Mouse (Mus musculus) adrenal gland, postnatal 36 days (tissue): ENCODE measurements around the gene Trmt112. TPM values are rescaled to one million over a fixed set of nuclear protein-coding genes. Genes with fewer than 3 reads are reported as not detected.
"Not testable (repeated sequence)": the region's sequence is repeated elsewhere in the genome, so short reads cannot be mapped to it uniquely, and the experiment has no call there.

Experiments used
- DNase-seq, 2 experiments: peaks; one replicate each; pipeline ENCODE4 v3.0.0; 2021; ENCODE audit warnings: mixed read lengths in 1 of 2
- long read RNA-seq, 2 experiments: library from polyadenylated mRNA; stranded (forward); transcript quantifications; one replicate each; pipeline ENCODE4 v2.0.0; 2021; ENCODE audit warnings: borderline sequencing depth in 2 of 2
- total RNA-seq, 2 experiments: library from RNA; stranded (reverse); gene quantifications; 2 replicates each; pipeline ENCODE4 v1.2.3; 2021

The Trmt112 gene
- 100 to 1,000 TPM in 1 of 2 experiments, 10 to 100 TPM in 1; 93.1 to 116 TPM for total RNA-seq
- long read RNA-seq, experiment 1, transcript Trmt112-202 (4 exons, 985 nt): major isoform, 90 of 95 reads
- long read RNA-seq, experiment 1, partial matches to known transcripts: 0 of 95 reads
- long read RNA-seq, experiment 1, other reads (novel, unspliced or antisense): 2 of 95 reads
- long read RNA-seq, experiment 2, transcript Trmt112-202 (4 exons, 985 nt): major isoform, 46 of 49 reads
- long read RNA-seq, experiment 2, partial matches to known transcripts: 2 of 49 reads
- long read RNA-seq, experiment 2, other reads (novel, unspliced or antisense): 0 of 49 reads

DNA sequence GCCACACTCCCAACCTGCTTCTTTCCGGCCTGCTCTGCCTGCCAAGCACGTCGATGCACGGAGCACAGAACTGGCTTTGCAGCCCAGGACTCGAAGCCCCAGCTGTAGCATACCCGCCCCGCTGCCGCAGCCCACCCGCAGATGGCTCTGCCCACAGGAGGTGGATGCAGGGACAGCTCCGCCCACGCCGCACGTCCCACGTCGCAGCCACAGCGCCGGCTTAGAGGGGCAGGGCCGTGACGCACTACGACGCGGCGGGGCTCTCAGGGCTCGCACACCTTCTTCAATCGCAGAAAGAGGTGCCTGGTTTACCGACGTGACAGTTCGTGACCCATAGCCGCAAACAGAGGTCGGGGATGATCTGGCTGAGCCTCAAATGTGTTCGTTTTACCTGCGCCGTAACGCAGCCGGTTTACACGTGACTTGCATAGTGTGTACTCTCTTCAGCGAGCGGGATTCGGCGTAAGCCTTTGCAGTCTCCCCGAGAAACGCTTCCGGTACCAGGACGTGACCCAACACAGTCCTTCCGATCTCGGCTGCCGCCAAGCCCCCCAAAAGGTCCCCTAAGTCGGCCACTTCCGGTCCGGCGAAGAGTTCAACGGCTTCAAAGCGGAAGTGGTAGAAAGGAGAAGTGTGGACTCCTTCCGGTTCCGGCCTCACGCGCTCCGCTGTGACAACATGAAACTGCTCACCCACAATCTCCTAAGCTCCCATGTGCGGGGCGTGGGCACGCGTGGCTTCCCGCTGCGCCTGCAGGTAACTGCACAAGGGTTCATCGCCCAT is at the start of gene Trmt112, which contains the start of gene Prdx5:
TSS of gene Trmt112 (plus strand) at position 192 of the 783 bp plus-strand sequence.
TSS of gene Prdx5 (minus strand) at position 600 of the 783 bp plus-strand sequence.
- peak; percentile 92 to 95 for DNase-seq

DNA sequence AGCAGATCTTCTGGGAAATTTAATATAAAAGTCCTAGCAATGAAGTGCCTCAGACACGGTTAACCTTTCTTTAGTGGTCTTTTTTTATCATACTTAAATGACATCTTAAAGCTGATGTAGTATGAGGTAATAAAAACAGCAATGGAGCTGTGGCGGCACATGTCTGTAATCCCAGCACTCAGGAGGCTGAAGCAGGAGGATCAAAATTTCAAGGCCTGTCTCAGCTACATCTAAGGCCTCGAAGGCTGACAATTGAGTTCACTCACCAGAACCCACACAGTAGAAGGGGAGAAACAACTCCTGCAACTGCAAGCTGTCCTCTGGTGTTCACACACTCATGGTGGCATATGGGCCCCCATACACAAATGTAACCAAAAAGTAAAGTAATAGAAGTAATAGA is 49.5 kb upstream of the Trmt112 start:
- DNase-seq: no peak

DNA sequence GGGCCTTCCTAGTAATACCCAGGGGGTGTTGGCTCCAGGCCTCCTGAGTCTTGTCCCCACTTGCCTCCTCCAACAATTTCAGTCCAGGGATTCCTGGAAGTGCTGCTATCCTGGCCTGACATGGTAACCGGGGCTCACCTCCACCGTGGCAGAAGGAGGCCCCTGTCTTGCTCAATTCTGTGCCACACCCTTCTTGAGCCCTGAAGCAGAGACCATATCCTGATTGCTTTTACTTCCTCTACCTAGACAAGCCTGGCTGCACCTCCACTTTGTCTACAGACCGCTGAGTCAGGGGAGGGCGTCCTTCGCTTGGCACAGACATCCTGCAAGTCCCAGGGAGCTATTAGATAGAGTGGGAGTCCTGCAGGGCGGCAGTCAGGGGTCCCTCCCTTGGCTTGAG is 48.8 kb upstream of the Trmt112 start:
- DNase-seq: no peak

DNA sequence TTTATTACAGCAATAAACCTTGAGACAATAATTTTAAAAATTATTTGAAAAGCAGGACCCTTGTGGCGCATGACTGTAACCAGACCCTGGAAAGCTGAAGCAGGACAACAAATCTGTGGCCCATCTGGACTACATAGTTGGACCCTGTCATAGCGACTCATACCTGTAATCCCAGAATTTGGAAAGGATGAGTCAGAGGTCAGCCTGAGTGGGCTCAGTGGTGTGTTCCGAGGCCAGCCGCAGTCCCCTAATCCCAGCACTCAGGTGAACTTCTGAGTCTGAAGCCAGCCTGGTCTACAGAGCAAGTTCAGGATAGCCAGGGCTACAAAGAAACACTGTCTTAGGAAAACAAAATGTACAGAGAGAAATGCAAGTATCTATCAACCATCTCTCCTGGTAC is 48.0 kb upstream of the Trmt112 start:
- DNase-seq: no peak

DNA sequence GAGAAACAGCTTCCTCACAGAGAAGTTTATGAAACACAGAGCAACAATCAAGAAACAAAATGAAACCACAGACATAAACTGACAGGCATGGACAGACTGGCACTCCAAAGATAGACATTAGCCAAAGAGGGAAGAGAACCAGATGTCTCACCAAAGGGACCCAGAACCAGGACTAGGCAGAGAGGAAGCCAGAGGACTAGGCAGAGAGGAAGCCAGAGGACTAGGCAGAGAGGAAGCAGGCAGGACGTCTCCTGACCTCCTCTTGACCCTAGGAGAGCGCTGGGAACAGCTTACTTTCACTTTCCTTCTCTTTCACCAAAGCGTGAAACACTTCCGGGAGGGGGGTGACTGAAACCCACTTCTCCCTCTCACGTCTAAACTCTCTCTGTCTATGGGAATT is 40.1 kb upstream of the Trmt112 start:
- peak; percentile 68 to 78 for DNase-seq

DNA sequence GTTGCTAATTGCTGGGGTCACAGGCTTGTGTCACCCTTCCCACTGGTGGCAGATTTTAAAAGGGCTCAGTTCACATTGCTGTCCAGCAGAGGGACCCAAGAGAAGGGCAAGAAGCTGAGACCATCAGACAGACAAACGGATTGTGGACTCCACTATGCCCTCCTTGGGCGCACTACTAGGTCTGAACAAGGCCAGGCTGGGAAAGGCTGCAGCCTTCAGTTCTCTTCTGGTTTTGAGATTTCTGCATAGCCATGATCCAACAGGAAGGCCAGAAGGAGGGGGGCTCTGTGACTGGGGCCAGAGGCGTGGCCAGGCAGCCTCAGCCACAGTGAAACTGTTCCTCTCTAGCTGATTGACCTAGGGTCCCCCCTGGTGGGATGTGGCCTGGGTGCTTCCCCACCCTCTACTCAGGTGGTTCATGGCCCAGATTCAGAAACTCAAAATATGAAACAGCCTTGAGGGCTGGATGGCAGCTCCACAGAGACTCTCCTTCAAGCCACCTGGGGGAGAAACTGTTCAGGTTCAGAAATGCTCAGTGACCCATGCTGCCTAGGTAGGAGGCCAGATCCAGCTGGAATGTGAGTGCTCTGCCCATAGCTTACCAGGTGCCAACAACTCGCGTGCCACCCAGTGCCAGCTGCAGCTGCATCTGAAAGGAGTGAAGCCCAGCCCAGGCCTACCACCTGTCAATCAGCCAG is 37.8 kb upstream of the Trmt112 start:
- DNase-seq: peak in 1 of 2 experiments; percentile 38

DNA sequence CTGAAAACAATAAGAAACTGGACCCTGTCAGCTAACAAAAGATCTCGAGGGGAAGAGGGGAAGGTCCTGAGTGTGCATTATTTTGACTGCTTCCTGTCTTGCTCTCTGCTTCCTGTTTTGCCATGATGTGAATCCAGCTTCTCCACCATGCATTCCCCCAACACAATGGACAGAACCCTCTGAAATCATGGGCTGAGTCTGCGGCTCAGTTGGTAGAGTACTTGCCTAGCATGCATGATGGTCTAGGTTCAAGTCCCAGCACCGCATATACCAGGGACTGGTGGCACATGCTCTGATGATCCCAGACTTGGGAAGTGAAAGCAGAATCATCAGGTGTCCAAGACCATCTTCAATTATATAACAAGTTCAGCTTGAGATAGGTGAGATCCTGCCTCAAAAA is 36.8 kb upstream of the Trmt112 start:
- DNase-seq: no peak

DNA sequence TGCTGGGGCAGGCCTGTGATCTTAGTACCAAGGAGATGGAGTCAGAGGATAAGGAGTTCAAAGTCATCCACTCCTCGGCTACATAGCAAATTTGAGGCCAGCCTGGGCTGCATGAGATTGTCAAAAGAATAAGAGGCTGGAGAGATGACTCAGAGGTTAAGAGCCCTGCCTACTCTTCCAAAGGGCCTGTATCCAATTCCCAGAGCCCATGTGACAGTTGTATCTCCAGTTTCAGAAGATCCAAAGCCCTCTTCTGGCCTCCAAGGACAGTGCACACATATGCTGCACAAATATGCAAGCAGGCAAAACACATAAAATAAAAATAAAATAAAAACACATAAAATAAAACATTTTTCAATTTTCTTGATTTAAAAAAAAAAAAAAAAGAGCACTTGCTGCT is 35.2 kb upstream of the Trmt112 start:
- DNase-seq: no peak

DNA sequence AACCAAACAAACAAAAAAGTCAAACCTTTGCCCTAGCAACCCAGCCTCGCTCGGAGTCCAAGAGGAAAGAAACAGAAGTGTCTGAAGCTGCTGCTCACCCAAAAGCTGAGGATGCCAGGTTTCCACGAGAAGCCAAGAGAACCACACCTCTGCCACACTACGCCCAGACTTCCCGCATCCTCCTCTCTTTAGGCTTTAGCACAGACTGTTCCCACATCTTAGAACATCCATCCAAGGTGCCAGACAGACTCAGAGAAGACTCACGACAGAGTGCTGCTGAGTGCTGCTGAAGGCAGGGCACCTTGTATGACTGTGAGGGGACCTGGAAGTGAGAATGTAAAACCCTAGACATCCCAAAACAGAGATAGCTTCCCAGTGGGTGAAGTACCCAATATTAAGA is 33.7 kb upstream of the Trmt112 start:
- no peak for DNase-seq

DNA sequence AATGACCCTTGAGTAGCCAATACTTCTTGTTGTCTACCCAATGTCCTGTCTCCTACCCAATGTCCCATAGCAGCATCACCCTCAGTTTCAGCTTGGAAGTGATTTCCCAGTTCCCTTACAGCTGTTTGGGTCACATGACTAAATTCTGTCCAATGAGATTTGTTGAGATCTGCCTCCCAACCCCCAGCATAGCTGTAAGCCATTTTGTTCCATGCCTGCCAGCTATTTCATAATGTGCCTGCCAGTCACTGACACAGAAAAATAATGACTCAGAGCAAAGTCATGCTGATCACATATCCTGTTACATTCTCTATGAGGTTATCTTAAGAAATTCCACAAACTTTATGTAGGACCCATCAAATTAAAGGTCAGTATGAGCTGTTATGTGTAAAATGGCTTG is 32.7 kb upstream of the Trmt112 start:
- no peak for DNase-seq

DNA sequence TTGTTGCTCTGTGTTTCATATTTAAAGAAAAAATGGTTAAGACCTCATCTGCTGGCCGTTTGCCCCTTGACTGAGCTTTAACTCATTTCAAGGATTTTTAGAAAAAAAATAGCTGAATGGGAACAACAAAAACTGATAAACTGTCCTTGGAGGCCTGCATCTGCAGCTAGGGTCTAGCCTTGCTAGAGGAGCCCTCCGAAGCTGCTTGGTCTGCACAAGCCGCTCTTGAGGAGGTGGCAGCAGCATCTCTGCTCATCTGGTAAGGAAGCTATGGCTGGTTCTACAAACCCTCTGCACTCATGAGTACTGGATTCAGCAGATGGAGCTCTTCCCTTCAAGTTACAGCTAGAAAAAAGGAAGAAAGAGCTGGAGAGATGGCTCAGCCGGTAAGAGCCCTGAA is 31.5 kb upstream of the Trmt112 start:
- no peak for DNase-seq

DNA sequence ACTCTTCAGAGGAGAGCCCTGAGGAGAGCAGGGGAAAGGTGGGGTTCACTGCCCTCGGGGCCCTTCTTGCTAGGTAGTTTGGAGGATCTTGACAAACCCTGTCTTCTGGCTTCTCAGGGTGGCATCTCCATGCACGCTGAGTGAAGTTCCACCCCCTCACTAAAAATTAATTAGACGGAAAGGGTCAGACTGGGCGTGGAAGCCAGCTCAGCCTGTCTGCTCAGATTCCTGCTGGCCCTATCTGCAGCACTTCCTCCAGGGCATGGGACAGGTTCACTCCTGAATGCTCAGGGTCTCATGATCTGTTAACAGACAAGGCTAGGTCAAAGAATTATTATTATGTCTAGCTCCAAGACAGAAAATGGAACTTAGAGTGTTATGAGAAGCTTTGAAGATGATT is 17.0 kb upstream of the Trmt112 start:
- no peak for DNase-seq

DNA sequence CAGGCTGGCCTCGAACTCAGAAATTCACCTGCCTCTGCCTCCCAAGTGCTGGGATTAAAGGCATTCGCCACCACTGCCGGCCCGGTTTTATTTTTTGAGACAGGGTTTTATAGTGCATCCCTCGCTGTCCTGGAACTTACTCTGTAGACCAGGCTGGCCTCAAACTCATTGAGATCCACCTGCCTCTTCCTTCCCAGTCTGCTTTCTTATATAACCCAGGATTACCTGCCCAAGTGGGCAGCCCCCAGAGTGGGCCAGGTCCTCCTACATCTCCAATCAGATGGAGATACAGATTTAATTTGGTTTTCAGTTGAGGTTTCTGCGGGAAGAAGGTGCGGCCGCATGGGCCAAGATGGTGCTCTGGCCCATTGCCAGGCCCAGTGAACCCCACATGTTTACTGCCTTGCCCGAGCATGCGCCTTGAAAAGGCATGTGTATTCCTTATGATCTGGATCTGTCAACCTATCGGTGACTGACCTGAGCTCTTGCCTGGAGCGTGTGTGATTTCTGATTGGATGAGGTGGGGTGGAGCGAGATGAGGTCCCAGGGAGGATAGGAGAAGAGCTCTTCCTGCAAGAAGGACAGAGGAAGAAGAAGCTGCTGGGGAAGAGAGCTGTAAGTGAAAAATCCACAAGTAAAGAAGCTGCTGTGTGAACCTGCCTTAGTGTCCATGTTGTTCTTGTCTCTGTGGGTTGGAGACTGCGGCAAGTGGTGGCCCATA is 15.6 kb upstream of the Trmt112 start:
- no peak for DNase-seq

DNA sequence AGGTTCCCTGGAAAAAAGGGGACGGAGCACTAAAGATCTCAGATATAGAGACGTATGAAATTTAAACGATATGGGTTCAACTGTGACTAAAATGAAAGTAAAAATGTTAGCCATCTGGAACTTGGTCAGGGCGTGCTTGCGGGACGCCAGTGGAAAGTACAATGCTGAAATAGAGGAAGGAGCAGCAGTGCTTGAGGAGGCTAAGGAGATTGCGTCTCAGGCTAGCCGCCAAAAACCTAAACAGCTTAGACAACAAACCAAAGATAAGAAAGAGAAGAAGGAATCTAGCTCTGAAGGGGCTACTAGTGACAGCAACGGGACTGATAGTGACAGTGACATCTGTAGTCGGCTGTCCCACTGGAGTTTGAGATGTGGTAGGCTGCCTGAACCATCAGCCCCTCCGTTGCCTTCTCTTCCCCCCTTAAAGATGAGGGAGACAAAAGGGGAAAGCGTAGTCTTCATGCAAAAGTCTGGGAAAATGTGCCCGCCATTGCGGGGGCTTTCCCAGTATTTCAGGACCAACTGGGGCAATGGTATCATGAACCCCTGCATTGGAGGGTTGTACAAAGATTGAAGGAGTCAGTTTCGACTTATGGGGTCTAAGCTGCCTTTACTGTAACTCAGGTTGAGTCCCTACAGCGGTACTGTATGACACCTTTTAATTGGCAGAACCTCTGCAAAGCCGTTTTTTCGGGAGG is 13.7 kb upstream of the Trmt112 start:
- not testable (repeated sequence) for DNase-seq

DNA sequence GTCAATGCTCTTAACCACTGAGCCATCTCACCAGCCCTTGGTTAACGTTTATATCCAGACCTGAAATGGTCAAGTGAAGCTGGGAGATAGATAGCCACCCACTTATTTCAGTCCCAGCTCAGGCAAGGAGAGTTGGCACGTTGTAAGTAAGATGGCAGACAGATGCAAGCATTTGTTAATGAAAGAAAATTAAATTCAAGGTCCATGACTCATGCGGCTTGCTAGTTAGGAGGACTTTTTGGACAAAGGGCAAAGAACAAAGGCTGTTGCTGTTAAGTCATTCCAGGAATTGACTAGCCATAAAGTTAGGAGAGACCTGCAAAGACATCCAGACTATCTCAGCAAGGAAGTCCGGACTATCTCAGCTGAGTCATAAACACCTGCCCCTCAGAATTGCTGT is 9.9 kb upstream of the Trmt112 start:
- DNase-seq: no peak

DNA sequence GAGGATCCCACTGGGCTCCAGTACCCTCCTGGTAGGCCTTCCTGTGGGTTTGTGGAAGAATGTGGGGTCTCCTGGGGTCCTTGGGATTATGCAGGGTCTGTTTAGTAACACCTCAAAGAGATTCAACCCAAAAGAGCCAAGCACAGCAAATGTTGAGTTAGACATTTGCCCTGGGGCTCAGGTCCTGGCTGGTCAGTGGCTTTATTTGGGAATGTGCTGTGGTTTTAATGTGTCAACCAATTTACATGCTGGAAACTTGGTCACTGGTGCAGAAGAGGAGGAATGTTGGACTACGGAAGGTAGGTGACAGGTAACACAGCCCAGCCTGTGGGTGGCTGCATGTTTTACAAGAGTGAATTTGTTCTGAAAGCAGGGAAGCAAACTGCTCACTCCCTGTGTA is 6.5 kb upstream of the Trmt112 start:
- DNase-seq: no peak

DNA sequence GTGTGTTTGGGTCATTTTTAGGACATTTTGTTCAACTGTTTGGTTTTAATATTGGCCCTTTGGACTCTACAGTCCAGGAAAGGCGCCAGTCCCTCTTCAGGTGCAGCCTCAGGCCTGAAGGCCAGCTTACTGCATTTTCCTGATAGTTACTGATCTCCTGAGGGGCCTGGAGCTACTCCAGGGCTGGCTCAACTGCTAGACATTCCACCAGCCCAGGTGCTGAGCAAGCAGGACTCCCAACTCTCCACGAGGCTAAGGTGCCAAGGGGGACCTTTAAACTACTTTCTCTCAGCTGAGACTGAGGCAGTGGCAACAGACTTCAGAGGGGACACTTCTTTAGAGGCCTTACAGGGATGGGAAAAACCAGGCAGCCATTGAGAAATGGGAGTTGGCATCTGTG is 4.7 kb upstream of the Trmt112 start:
- DNase-seq: no peak

DNA sequence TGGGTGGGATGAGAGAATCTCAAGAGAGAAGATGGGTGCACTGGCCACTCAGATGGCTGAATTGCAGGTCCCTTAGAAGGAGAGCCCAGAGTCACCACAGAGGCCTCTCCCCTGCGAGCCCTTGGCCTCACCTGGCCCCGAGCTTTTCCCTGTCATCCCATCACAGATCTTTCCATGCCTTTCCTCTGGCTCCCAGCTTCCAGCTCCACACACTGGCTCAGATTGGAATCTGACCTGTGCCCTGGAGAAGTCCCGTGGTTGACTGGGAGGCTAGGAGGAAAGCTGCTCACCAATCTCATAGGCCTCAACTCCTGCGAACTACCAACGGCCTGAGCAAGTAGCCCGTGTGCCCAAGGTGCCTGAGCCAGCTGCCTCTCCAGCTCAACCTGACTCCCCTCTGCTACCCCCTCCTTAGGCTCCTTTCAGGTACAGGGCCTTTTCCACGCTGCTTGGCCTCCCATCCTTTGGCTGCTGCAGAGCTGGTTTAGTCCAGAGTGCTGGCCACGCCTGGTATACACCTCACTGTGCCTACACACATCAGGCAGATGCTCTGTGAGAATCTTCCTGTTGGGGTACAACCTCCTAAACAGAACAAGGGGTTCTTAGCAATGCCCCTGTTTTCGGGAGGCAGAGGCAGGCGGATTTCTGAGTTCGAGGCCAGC is 3.9 kb upstream of the Trmt112 start:
- no peak for DNase-seq

DNA sequence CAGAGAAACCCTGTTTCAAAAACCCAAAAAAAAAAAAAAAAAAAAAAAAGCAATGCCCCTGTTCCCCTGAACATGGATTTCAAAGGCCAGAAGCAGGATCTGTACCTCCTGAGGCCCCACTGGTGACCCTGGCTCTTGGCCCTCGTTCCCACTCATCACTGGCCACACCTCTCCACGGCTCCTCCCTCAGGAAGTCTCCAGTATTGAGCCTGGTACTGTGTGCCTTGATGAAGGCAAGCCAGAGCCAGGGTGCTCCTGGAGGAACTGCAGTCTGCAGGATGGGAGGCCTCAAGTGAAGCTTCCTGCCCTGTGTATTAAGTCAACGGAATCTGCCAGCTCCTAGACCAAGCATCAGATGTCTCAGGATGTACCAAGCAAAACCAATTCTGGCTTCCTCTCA is 3.3 kb upstream of the Trmt112 start:
- DNase-seq: no peak

DNA sequence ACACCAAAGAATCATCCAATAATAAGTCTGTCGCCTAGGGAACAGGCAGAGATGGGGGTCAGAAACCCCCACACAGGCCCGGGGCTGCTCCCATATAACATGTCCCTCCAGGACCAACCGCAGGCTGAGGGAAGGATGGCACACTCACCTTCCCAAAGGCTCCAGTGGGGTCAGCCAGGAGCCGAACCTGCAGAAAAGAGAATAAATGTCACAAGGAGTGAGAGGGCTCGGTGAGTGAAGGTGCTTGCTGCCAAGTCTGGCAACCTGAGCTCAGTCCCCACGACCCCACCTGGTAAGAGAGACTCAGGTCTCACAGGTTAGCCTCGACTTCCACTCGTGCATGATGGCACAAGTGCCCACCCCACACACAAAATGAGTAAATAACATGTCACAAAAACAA is 2.4 kb upstream of the Trmt112 start:
- no peak for DNase-seq
